ENCODE assay signal across 8 mouse cellular contexts in the genomic region with DNA sequence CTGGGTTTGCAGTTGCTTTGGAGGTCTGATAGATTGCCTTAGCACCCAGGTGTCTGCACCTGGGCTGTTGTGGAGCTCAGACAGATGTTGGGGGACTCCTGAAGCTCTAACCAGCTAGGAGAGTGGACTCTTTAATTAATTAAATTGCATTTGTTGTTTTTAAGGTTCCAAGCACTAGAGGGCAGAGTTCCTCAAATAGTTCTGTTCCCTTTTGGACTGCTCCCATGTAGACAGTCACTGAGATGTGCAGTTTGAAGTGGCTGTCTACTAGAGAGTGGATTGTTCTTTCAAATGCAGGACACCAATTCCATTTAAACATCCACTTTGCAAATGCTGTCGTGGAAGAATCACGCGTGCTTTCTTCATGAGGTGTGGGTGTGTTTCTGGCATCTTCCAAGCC. TPM values are rescaled to one million over a fixed set of nuclear protein-coding genes. Genes with fewer than 3 reads are reported as not detected.
DNase-seq lines count a peak whose midpoint lies in the region; ATAC-seq and TF ChIP-seq lines count a peak whose summit lies in the region.
"Had no signal": no experiment of that assay in that cellular context is flagged by ENCODE, and none has a peak within 500 bp of the region (broad histone marks: within the 10 kb centered on the region; RNA-seq: fewer than 3 reads in every experiment).

No protein-coding gene starts in this region.

- H3K36me3 ChIP-seq in forebrain, embryonic 16.5 days (ENCODE audit: control insufficient read depth, insufficient read depth), result peaks cover 13% of the 10 kb centered on the region; the same call in 1 of the 2 replicates

- CTCF ChIA-PET in Patski (lab: Charles Lee), result interaction anchor here (0.7 to 3.0 kb wide), 6 partner anchors 10 to 76 kb away, joined by 3 to 12 read pairs (median 6); no protein-coding TSS in a partner anchor

- TF ChIP-seq CTCF in Patski (IDR thresholded peaks at IDR 0.05), result peak; percentile 64

- in situ Hi-C loops in Patski (cut with MboI; ENCODE audit: low pct_unique_long_range_greater_than_20kb), result loop anchor here (5.0 kb wide), 1 partner anchor 74 kb away; no protein-coding TSS in a partner anchor

- H3K27me3 ChIP-seq in Patski, result no peaks in the 10 kb centered on the region
- no peaks in the 10 kb centered on the region for H3K27me3 ChIP-seq in forebrain, embryonic 16.5 days (replicated peaks; ENCODE audit: control insufficient read depth, insufficient read depth, low read length)

- H3K4me3 ChIP-seq in forebrain, embryonic 16.5 days (replicated peaks; ENCODE audit: low read length), result no peak overlapping the region
- H3K4me3 ChIP-seq: liver, embryonic 15.5 days had no signal

- no peaks in the 10 kb centered on the region for H3K9me3 ChIP-seq in forebrain, embryonic 16.5 days (ENCODE audit: control insufficient read depth, low read length)
- H3K9me3 ChIP-seq: liver, embryonic 15.5 days had no signal

- WGBS in forebrain, embryonic 16.5 days, result 47% methylated on average over 3 of the region's 3 CpGs

- H3K4me2 ChIP-seq in forebrain, embryonic 16.5 days (ENCODE audit: low read length), result no peak overlapping the region
- H3K4me2 ChIP-seq: liver, embryonic 15.5 days had no signal

- no peak overlapping the region for H3K27ac ChIP-seq in forebrain, embryonic 16.5 days (ENCODE audit: low read length)
- H3K27ac ChIP-seq: liver, embryonic 15.5 days had no signal

- POLR2A ChIA-PET in Patski (lab: Charles Lee), result interaction anchor here (1.3 kb wide), 1 partner anchor 61 kb away, joined by 3 read pairs; no protein-coding TSS in a partner anchor

- DNase-seq in layer of hippocampus, adult 11-12 months (ENCODE audit: low spot score), result peak; percentile 46
- no peak for DNase-seq in layer of hippocampus, adult 9-10 months (ENCODE audit: low spot score)
- no peak for DNase-seq in Patski (ENCODE audit: low read depth, low spot score)
- DNase-seq in mesoderm, embryonic 11.5 days (ENCODE audit: low read depth, low spot score), result peak; percentile 58
- no peak for DNase-seq in thymus, postnatal 36 days
- DNase-seq in right cerebral cortex, adult 2 months (ENCODE audit: low spot score in 2 of 2), result no peak

- no peak overlapping the region for H3K9ac ChIP-seq in forebrain, embryonic 16.5 days (replicated peaks; ENCODE audit: low read depth, low read length)
- H3K9ac ChIP-seq: liver, embryonic 15.5 days had no signal

- no peaks in the 10 kb centered on the region for H3K4me1 ChIP-seq in forebrain, embryonic 16.5 days (replicated peaks; ENCODE audit: control insufficient read depth, insufficient read depth, low read length)
- H3K4me1 ChIP-seq: liver, embryonic 15.5 days had no signal

- no peak for ATAC-seq in Patski
- peak; percentile 47 for ATAC-seq in forebrain, embryonic 16.5 days

RNA-seq across cellular contexts. Expression of gene Mrps5, which starts 21.2 kb away (rescaled TPM):
- 87.4 TPM for polyA plus RNA-seq in Patski (2021)
- polyA plus RNA-seq in forebrain, embryonic 16.5 days (2015; fragmentation: Nextera tagmentation; extraction: Ambion mirVana), result 173 and 184 TPM in 2 replicates

RNA-seq across cellular contexts. Expression of gene Zfp661, which starts 21.3 kb away (rescaled TPM):
- 3.8 TPM for polyA plus RNA-seq in Patski (2021)
- polyA plus RNA-seq in forebrain, embryonic 16.5 days (2015; fragmentation: Nextera tagmentation; extraction: Ambion mirVana), result 11.0 and 11.7 TPM in 2 replicates

RNA-seq across cellular contexts. Expression of gene Mal, which starts 48.3 kb away (rescaled TPM):
- 1.1 TPM for polyA plus RNA-seq in Patski (2021)
- polyA plus RNA-seq in forebrain, embryonic 16.5 days (2015; fragmentation: Nextera tagmentation; extraction: Ambion mirVana), result 0.72 and 1.8 TPM in 2 replicates

Comparison
In these comparisons a context has a peak if more than half of its experiments do, and no peak if none do; other contexts are left out.
1. DNase-seq: peak in layer of hippocampus, adult 11-12 months (single experiment) and mesoderm, embryonic 11.5 days (single experiment); none in layer of hippocampus, adult 9-10 months (single experiment), Patski (single experiment), thymus, postnatal 36 days (0 of 2) and right cerebral cortex, adult 2 months (0 of 2).